Mouse (Mus musculus): ENCODE data around the gene Col4a1. TPM values are rescaled to one million over a fixed set of nuclear protein-coding genes. Genes with fewer than 3 reads are reported as not detected.

The Col4a1 gene
- polyA plus RNA-seq, 1 experiment from 2014 or later, result 145 TPM

DNA sequence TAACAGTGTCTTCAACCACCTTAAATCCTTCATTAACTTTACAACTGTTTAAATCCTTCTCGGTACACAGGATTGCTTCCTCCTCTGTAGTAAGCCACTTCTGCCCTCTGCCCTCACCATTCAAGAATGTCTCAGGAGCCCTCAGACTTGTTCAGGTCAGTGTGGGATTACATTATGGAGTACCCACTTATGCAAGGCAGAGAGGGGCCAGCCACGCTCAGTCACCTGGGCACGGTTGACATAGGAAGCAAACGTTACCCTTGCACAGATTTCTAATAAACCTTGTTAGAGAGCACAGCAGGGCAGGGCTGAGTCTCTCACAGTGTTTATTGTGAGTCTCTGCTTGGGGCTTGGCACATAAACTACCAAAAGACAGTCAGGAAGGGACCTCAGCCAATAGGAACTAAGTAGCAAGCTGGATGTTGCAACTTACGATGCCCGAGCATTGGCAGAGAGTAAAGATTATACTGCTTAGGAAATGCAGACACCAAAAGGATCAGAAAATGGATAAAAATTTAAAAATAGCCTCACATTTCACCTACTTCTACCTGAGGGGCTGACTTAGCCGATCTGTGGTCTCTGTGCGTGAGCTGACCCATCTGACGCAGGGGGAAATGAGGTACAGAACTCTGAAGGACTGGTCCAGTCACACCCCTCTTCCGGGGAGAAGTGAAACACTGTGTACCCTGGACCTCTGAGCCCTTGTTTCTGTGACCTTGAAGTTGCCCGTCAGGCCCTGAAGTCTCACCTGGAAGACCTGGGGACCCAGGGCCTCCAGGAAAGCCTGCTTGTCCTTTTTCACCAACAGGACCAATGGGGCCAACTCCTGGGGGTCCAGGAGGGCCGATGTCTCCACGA, 86.8 kb downstream of the Col4a1 start:
- Histone ChIP-seq H3K27me3 (ENCODE audit: low read depth, poor library complexity, severe bottlenecking) (no peaks in the 10 kb centered on the region), H3K4me1 (peaks cover 5% of the 10 kb centered on the region; the same call in 1 of the 2 replicates), H3K36me3 (peaks cover 94% of the 10 kb centered on the region), H3K27ac (no peak overlapping the region), H3K9me3 (replicated peaks) (no peaks in the 10 kb centered on the region), H3K4me3 (no peak overlapping the region)
- 91% methylated on average over 13 of the region's 13 CpGs for WGBS
- no peak for DNase-seq (ENCODE audit: low spot score)

- DNase-seq (ENCODE audit: low spot score), result no peak
- H3K9me3 ChIP-seq (replicated peaks), result no peaks in the 10 kb centered on the region
- H3K4me3 ChIP-seq, result no peak overlapping the region
- H3K27ac ChIP-seq, result no peak overlapping the region
- 55% methylated on average over 7 of the region's 7 CpGs for WGBS
- peaks cover 5% of the 10 kb centered on the region; the same call in 1 of the 2 replicates for H3K4me1 ChIP-seq
- peaks cover 96% of the 10 kb centered on the region for H3K36me3 ChIP-seq
- H3K27me3 ChIP-seq (ENCODE audit: low read depth, poor library complexity, severe bottlenecking), result no peaks in the 10 kb centered on the region
Observed at GRCm38 (mm10) chr8:11224178-11224577, 88.4 kb downstream of the Col4a1 start.

GRCm38 (mm10) chr8:11221353-11221752, 91.3 kb downstream of the Col4a1 start:
- Histone ChIP-seq H3K4me1 (peaks cover 5% of the 10 kb centered on the region; the same call in 1 of the 2 replicates), H3K9me3 (replicated peaks) (no peaks in the 10 kb centered on the region), H3K27ac (no peak overlapping the region), H3K4me3 (no peak overlapping the region), H3K36me3 (peaks cover 96% of the 10 kb centered on the region), H3K27me3 (ENCODE audit: low read depth, poor library complexity, severe bottlenecking) (no peaks in the 10 kb centered on the region)
- 90% methylated on average over 5 of the region's 5 CpGs for WGBS
- DNase-seq (ENCODE audit: low spot score), result no peak

- 0 out of 2 replicates have a peak, but pooled peaks cover 2% of the 10 kb centered on the region for H3K4me1 ChIP-seq
- H3K4me3 ChIP-seq, result no peak overlapping the region
- peaks cover 98% of the 10 kb centered on the region for H3K36me3 ChIP-seq
- no peak for DNase-seq (ENCODE audit: low spot score)
- no peaks in the 10 kb centered on the region for H3K27me3 ChIP-seq (ENCODE audit: low read depth, poor library complexity, severe bottlenecking)
- H3K27ac ChIP-seq, result no peak overlapping the region
- no peaks in the 10 kb centered on the region for H3K9me3 ChIP-seq (replicated peaks)
- 91% methylated on average over 6 of the region's 6 CpGs for WGBS
Observed at GRCm38 (mm10) chr8:11219282-11219681, 93.3 kb downstream of the Col4a1 start.

- no peaks in the 10 kb centered on the region for H3K4me1 ChIP-seq
- H3K4me3 ChIP-seq, result no peak overlapping the region
- H3K27ac ChIP-seq, result no peak overlapping the region
- peaks cover 99% of the 10 kb centered on the region for H3K36me3 ChIP-seq
- H3K27me3 ChIP-seq (ENCODE audit: low read depth, poor library complexity, severe bottlenecking), result no peaks in the 10 kb centered on the region
- H3K9me3 ChIP-seq (replicated peaks), result no peaks in the 10 kb centered on the region
- DNase-seq (ENCODE audit: low spot score), result peak; percentile 57
- WGBS, result 55% methylated on average over 1 of the region's 1 CpGs
Observed at GRCm38 (mm10) chr8:11215231-11215630, 97.4 kb downstream of the Col4a1 start.

DNA sequence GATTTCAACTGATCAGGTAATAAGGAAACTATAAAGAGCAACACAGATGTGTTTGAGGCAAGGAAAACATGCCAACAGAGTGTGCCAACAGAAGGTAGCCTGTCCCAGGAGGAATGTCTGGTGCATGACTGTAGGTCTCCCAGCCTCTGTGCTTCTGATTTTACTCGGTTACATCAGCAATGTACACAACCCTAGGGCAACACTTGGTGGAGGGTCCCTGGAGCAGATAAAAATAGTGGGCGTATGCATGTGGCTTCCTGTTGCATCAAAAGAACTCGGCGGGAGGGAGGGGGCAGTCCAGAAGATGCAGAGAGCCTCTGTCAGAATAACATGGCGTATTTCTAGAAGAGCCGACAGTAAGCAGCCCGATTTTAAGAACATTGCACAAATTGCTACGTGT, 106.1 kb downstream of the Col4a1 start:
- peaks cover 100% of the 10 kb centered on the region for H3K36me3 ChIP-seq
- no peak overlapping the region for H3K27ac ChIP-seq
- no peaks in the 10 kb centered on the region for H3K9me3 ChIP-seq (replicated peaks)
- WGBS, result 89% methylated on average over 8 of the region's 8 CpGs
- no peak for DNase-seq (ENCODE audit: low spot score)
- no peaks in the 10 kb centered on the region for H3K27me3 ChIP-seq (ENCODE audit: low read depth, poor library complexity, severe bottlenecking)
- H3K4me3 ChIP-seq, result no peak overlapping the region
- H3K4me1 ChIP-seq, result no peaks in the 10 kb centered on the region

DNA sequence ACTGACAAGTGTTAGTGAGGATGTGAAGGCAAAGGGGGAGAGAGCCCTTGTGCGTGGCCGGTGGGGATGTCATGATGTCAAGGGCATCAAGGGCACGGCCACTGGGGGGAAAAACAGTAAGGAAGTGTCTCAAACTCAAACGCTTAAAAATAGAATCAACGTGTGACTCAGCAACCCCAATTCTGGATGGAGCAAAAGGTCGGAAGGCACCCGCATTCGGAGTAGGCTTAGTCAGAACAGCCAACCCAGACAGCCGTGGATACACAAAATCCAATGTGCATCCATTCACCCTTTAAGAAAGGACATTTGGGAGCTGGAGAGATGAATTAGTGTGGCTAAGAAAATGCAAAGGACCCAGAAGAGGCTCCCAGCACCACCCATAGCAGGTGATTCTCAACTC, 107.1 kb downstream of the Col4a1 start:
- DNase-seq (ENCODE audit: low spot score), result no peak
- Histone ChIP-seq H3K4me1 (no peaks in the 10 kb centered on the region), H3K27ac (no peak overlapping the region), H3K4me3 (no peak overlapping the region), H3K9me3 (replicated peaks) (no peaks in the 10 kb centered on the region), H3K27me3 (ENCODE audit: low read depth, poor library complexity, severe bottlenecking) (no peaks in the 10 kb centered on the region), H3K36me3 (peaks cover 100% of the 10 kb centered on the region)
- WGBS, result 92% methylated on average over 9 of the region's 9 CpGs

DNA sequence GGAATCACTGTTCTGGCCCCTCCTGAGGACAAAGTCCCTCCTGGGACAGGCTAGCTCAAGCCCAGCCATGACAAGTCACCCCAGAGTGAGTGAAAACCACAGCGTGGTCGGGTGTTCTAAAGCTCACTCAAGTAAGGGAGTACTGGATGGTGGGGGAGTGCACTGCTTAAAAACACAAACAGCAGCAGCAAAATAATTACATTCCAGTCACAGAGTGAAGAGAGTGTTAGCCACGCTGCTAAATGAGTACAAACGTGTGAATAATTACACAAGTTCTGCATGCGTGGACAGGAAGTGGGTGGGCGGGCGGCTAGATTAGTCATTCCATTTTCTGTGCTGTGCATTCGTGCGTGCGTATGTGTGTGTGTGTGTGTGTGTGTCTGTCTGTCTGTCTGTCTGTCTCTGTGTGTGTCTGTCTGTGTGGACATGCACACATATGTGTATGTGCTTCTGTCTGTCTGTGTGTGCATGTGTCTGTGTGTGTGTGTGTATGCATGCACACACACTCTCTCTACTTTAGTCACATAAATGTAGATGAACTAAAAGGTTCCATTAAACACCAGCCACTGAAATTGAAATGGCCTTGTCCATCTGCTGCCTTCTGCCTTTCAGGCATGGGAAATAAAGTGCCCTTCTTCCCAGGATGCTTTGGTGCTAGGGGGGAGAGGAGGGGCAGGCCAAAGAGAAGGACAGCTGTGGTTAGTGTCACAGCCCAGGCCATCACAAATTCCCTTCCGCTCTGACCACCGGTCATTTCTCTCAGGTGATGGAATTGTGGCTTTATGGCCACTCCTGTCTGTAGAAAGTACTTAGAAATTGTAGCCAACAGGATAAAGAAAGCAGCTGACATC, 109.1 kb downstream of the Col4a1 start:
- Histone ChIP-seq H3K27me3 (ENCODE audit: low read depth, poor library complexity, severe bottlenecking) (no peaks in the 10 kb centered on the region), H3K4me1 (no peaks in the 10 kb centered on the region), H3K36me3 (peaks cover 97% of the 10 kb centered on the region), H3K9me3 (replicated peaks) (no peaks in the 10 kb centered on the region), H3K27ac (no peak overlapping the region), H3K4me3 (no peak overlapping the region)
- no peak for DNase-seq (ENCODE audit: low spot score)
- WGBS, result 91% methylated on average over 12 of the region's 12 CpGs

DNA sequence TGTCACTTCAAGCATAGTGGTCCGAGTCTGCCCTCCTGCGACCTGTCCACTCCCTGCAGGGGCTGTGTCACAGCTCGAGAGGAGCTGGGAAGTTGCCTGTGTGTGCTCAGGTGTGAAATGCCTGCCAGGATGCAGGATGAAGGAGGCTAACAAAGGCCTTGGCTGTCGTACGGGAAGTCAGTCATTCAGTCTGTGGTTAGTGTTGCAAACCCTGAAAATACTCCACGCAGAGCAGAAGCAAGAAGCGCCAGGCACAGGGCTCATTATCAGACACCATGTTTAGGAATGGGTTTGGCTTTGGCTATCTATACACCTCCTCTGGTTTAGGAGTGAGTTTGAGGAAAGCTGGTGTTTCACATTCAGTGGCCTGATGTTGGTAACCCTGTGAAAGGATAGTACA, 114.0 kb downstream of the Col4a1 start:
- H3K27me3 ChIP-seq (ENCODE audit: low read depth, poor library complexity, severe bottlenecking), result no peaks in the 10 kb centered on the region
- no peaks in the 10 kb centered on the region for H3K9me3 ChIP-seq (replicated peaks)
- peaks cover 54% of the 10 kb centered on the region for H3K36me3 ChIP-seq
- no peak for DNase-seq (ENCODE audit: low spot score)
- H3K4me3 ChIP-seq, result no peak overlapping the region
- H3K27ac ChIP-seq, result no peak overlapping the region
- 77% methylated on average over 7 of the region's 7 CpGs for WGBS
- no peaks in the 10 kb centered on the region for H3K4me1 ChIP-seq

DNA sequence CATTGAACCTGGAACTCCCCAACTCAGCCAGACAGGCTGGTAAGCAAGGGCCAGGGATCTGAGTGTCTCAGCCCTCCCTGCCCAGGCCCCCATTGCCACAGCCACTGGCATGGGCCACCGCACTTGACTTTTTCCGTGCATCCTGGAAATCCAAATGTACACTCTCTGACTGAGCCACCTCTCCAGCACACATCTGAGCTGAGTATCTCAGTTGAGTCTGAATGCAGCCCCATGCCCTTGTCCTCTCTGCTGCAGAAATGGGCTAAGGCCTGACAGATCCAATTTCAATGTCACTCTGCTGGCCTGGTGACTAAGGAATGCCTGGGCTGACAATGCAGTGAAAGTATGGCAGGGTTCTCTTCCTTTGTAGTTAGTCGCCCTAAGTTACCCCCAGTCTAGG, 114.6 kb downstream of the Col4a1 start:
- 81% methylated on average over 3 of the region's 3 CpGs for WGBS
- H3K9me3 ChIP-seq (replicated peaks), result no peaks in the 10 kb centered on the region
- no peak overlapping the region for H3K27ac ChIP-seq
- no peak for DNase-seq (ENCODE audit: low spot score)
- no peaks in the 10 kb centered on the region for H3K27me3 ChIP-seq (ENCODE audit: low read depth, poor library complexity, severe bottlenecking)
- H3K4me1 ChIP-seq, result no peaks in the 10 kb centered on the region
- peaks cover 47% of the 10 kb centered on the region for H3K36me3 ChIP-seq
- H3K4me3 ChIP-seq, result no peak overlapping the region

DNA sequence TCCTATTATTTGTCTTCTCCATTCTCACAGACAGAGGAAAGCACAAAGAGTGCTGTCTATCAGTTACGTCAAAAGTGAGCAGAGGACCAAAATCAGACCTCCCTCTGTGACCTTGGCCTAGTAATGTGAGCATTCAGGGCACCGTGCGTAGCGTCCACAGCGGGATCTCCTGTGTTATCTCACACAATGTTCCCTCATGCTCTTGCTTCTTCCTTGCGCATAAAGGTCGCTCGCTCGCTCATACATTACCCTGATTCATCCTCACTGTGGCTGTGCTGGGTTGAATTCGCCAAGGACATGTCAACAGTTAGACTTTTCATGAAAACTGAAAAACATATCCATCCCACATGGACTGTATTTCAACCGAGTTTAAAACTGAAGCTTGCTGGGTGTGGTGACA, 115.4 kb downstream of the Col4a1 start:
- H3K9me3 ChIP-seq (replicated peaks), result no peaks in the 10 kb centered on the region
- 94% methylated on average over 11 of the region's 11 CpGs for WGBS
- no peak for DNase-seq (ENCODE audit: low spot score)
- H3K27me3 ChIP-seq (ENCODE audit: low read depth, poor library complexity, severe bottlenecking), result no peaks in the 10 kb centered on the region
- peaks cover 40% of the 10 kb centered on the region for H3K36me3 ChIP-seq
- no peak overlapping the region for H3K4me3 ChIP-seq
- no peaks in the 10 kb centered on the region for H3K4me1 ChIP-seq
- no peak overlapping the region for H3K27ac ChIP-seq

DNA sequence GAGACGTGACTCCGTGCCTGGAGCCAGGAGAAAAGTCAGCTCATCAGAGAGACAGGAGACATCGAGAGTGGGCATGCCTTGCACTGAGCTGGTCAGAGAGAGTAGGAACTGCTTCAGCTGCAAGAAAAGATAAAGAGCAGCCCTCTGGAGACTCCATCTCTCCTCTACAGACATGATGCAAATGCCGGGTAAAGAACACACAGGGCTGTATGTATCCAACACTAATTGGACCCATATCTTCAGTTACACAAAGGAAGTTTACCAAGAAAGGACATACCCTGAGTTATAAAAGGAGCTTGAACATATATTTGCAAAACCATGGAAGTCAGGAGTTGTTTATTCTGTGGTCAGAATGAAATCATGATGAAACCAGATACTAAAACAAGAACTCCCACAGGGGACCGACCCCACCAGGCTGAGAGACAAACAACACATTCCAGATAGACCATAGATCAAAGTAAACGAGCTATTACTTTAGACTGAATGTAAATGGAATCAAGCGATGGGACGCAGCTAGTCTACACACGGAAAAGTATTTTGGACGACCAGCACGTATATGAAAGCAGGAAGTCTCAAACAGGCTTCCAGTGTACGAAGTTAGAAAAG, 119.8 kb downstream of the Col4a1 start:
- 0 out of 2 replicates have a peak, but pooled peaks cover under 1% of the 10 kb centered on the region for H3K36me3 ChIP-seq
- no peaks in the 10 kb centered on the region for H3K9me3 ChIP-seq (replicated peaks)
- WGBS, result 67% methylated on average over 12 of the region's 12 CpGs
- no peak overlapping the region for H3K4me3 ChIP-seq
- H3K27me3 ChIP-seq (ENCODE audit: low read depth, poor library complexity, severe bottlenecking), result peaks cover 19% of the 10 kb centered on the region
- DNase-seq (ENCODE audit: low spot score), result no peak
- H3K27ac ChIP-seq, result no peak overlapping the region
- peaks cover 8% of the 10 kb centered on the region for H3K4me1 ChIP-seq
